Mouse (Mus musculus) cortical plate, adult 2 months (tissue): ENCODE results near the gene Slc16a7.

Experiments
- CTCF ChIP-seq: fragments of 200-500 bp; IDR thresholded peaks from 2 replicates; pipeline ENCODE4 v1.5.1; 2011; ENCODE audit warnings: mild to moderate bottlenecking, control low read depth, low read length; ENCODE audit not compliant: insufficient read depth; ENCODE audit errors: extremely low read depth
- POLR2A ChIP-seq: fragments of 200-500 bp; IDR thresholded peaks from 2 replicates; pipeline ENCODE4 v1.6.1; 2011; ENCODE audit warnings: mild to moderate bottlenecking, low read length, control low read depth; ENCODE audit not compliant: insufficient read depth; ENCODE audit errors: extremely low read depth

- TF ChIP-seq CTCF (no peak), POLR2A (no peak)
These were observed 123.8 kb downstream of the Slc16a7 start for GRCm38 (mm10) chr10:125265467-125265866.
